Mouse (Mus musculus): ENCODE measurements at regions not wholly inside any gene's neighbourhood (a gene's known extent, or its start where the extent isn't known, plus 50 kb on each side); places are given as distances from the start of the nearest gene placed in this dataset.

GRCm38 (mm10) chr10:30265129-30265528 lies 64.8 kb upstream of the Cenpw start:
- no peak for DNase-seq (ENCODE audit: low spot score in 2 of 2)

GRCm38 (mm10) chr10:30259716-30260115 lies 59.4 kb upstream of the Cenpw start:
- no peak for DNase-seq (ENCODE audit: low spot score in 2 of 2)

- DNase-seq (ENCODE audit: low spot score in 2 of 2) = no peak
Measured at GRCm38 (mm10) chr10:30257889-30258288, 57.5 kb upstream of the Cenpw start.

Data from cerebellum, postnatal 4 days (tissue).